Mouse (Mus musculus): ENCODE results near the gene Sft2d2.

Sft2d2 gene

GRCm38 (mm10) chr1:165190571-165191273 is 3.5 kb downstream of the Sft2d2 start:
- DNase-seq (ENCODE audit: low spot score): no peak

GRCm38 (mm10) chr1:165190068-165190467 is 4.2 kb downstream of the Sft2d2 start:
- no peak for DNase-seq (ENCODE audit: low spot score)

GRCm38 (mm10) chr1:165188806-165189580 is 5.2 kb downstream of the Sft2d2 start:
- no peak for DNase-seq (ENCODE audit: low spot score)

- DNase-seq (ENCODE audit: low spot score): no peak
Observed at GRCm38 (mm10) chr1:165187357-165187756, 6.9 kb downstream of the Sft2d2 start.

GRCm38 (mm10) chr1:165186491-165186890 is 7.7 kb downstream of the Sft2d2 start:
- no peak for DNase-seq (ENCODE audit: low spot score)

GRCm38 (mm10) chr1:165185116-165185515 is 9.1 kb downstream of the Sft2d2 start:
- no peak for DNase-seq (ENCODE audit: low spot score)

GRCm38 (mm10) chr1:165184178-165184577 is 10.1 kb downstream of the Sft2d2 start:
- DNase-seq (ENCODE audit: low spot score): no peak

GRCm38 (mm10) chr1:165183400-165183799 is 10.8 kb downstream of the Sft2d2 start:
- DNase-seq (ENCODE audit: low spot score): no peak

- DNase-seq (ENCODE audit: low spot score): no peak
Observed at GRCm38 (mm10) chr1:165179321-165179720, 14.9 kb downstream of the Sft2d2 start.

GRCm38 (mm10) chr1:165178075-165178474 is 16.2 kb downstream of the Sft2d2 start:
- DNase-seq (ENCODE audit: low spot score): no peak

- DNase-seq (ENCODE audit: low spot score): no peak
Observed at GRCm38 (mm10) chr1:165174059-165174616, 20.1 kb downstream of the Sft2d2 start.

- no peak for DNase-seq (ENCODE audit: low spot score)
Observed at GRCm38 (mm10) chr1:165171277-165171676, 23.0 kb downstream of the Sft2d2 start.

- DNase-seq (ENCODE audit: low spot score): no peak
Observed at GRCm38 (mm10) chr1:165170157-165170556, 24.1 kb downstream of the Sft2d2 start.

- DNase-seq (ENCODE audit: low spot score): no peak
Observed at GRCm38 (mm10) chr1:165169462-165169861, 24.8 kb downstream of the Sft2d2 start.

- DNase-seq (ENCODE audit: low spot score): no peak
Observed at GRCm38 (mm10) chr1:165164920-165165319, 29.3 kb downstream of the Sft2d2 start.

- no peak for DNase-seq (ENCODE audit: low spot score)
Observed at GRCm38 (mm10) chr1:165160723-165161405, 33.4 kb downstream of the Sft2d2 start, which contains the start of gene Tbx19. TSS of gene Tbx19 (minus strand) at chr1:165160773.

- no peak for DNase-seq (ENCODE audit: low spot score)
Observed at GRCm38 (mm10) chr1:165158841-165159240, 35.4 kb downstream of the Sft2d2 start.

- no peak for DNase-seq (ENCODE audit: low spot score)
Observed at GRCm38 (mm10) chr1:165154162-165154561, 40.1 kb downstream of the Sft2d2 start.

- no peak for DNase-seq (ENCODE audit: low spot score)
Observed at GRCm38 (mm10) chr1:165151216-165151615, 43.0 kb downstream of the Sft2d2 start.

- DNase-seq (ENCODE audit: low spot score): no peak
Observed at GRCm38 (mm10) chr1:165142343-165142916, 51.8 kb downstream of the Sft2d2 start.

GRCm38 (mm10) chr1:165140227-165140626 is 54.0 kb downstream of the Sft2d2 start:
- DNase-seq (ENCODE audit: low spot score): no peak

GRCm38 (mm10) chr1:165133858-165134257 is 60.4 kb downstream of the Sft2d2 start:
- no peak for DNase-seq (ENCODE audit: low spot score)

Data from embryo, embryonic 10 days (tissue).